Mouse (Mus musculus) heart, embryonic 14.5 days (tissue): ENCODE measurements around the gene Cd3eap. TPM values are rescaled to one million over a fixed set of nuclear protein-coding genes. Genes with fewer than 3 reads are reported as not detected.

Experiments
- ATAC-seq: fragments of 200-750 bp; cut with Nextera tagmentation; 2 replicates; pipeline ENCODE4 v1.8.0; 2017; ENCODE audit warnings: low read depth, moderate TSS enrichment; ENCODE audit not compliant: insufficient number of reproducible peaks, insufficient read depth, low FRiP score
- H3K27ac ChIP-seq, 2 experiments: fragments of 200-500 bp in 1 of 2; fragments of 300-500 bp in 1 of 2; sonication (generic) in 1 of 2; replicated peaks in 1 of 2; 2 replicates each; pipeline ENCODE4 v1.5.1; 2012 to 2014; ENCODE audit warnings: low read depth in 2 of 2, low read length in 2 of 2, control low read depth in 1 of 2, mild to moderate bottlenecking in 1 of 2, mixed read lengths in 1 of 2; ENCODE audit not compliant: control insufficient read depth in 1 of 2, insufficient read depth in 1 of 2
- H3K27me3 ChIP-seq: fragments of 300-500 bp; sonication (generic); 2 replicates; pipeline ENCODE4 v1.6.1; 2014; ENCODE audit warnings: mild to moderate bottlenecking, low read length, control low read depth; ENCODE audit not compliant: control insufficient read depth, insufficient read depth
- H3K36me3 ChIP-seq: fragments of 300-500 bp; sonication (generic); 2 replicates; pipeline ENCODE4 v1.6.1; 2014; ENCODE audit warnings: mild to moderate bottlenecking, control low read depth, low read length, mixed read lengths; ENCODE audit not compliant: control insufficient read depth, insufficient read depth
- H3K4me1 ChIP-seq, 2 experiments: fragments of 200-500 bp in 1 of 2; fragments of 300-500 bp in 1 of 2; sonication (generic) in 1 of 2; 2 replicates each; pipeline ENCODE4 v1.6.1; 2012 to 2014; ENCODE audit warnings: low read length in 2 of 2, control low read depth in 1 of 2, mixed read lengths in 1 of 2; ENCODE audit not compliant: control insufficient read depth in 2 of 2, insufficient read depth in 2 of 2
- H3K4me2 ChIP-seq: fragments of 300-500 bp; sonication (generic); 2 replicates; pipeline ENCODE4 v1.6.1; 2014; ENCODE audit warnings: mild to moderate bottlenecking, low read length
- H3K4me3 ChIP-seq, 2 experiments: fragments of 200-500 bp in 1 of 2; fragments of 300-500 bp in 1 of 2; sonication (generic) in 1 of 2; 2 replicates each; pipeline ENCODE4 v1.5.1; 2012 to 2014; ENCODE audit warnings: low read length in 2 of 2, mild to moderate bottlenecking in 2 of 2, control low read depth in 1 of 2, low read depth in 1 of 2, moderate library complexity in 1 of 2; ENCODE audit not compliant: control insufficient read depth in 1 of 2, insufficient read depth in 1 of 2
- H3K9ac ChIP-seq: fragments of 300-500 bp; sonication (generic); 2 replicates; pipeline ENCODE4 v1.6.1; 2014; ENCODE audit warnings: mild to moderate bottlenecking, low read length
- H3K9me3 ChIP-seq: fragments of 300-500 bp; sonication (generic); 2 replicates; pipeline ENCODE4 v1.6.1; 2016; ENCODE audit warnings: low read length, control low read depth; ENCODE audit not compliant: control insufficient read depth
- WGBS: fragments of 180-500 bp; shearing (Covaris S2); extraction: QIAGEN DNeasy Blood & Tissue Kit; methylation state at CpG from one replicate; pipeline ENCODE4 v1.1.7; 2014; 5-methylcytosine and 5-hydroxymethylcytosine counted together
- polyA plus RNA-seq: library from polyadenylated mRNA; unstranded; fragments of >200 nt; fragmentation: Nextera tagmentation; extraction: Ambion mirVana; gene quantifications from 2 replicates; pipeline ENCODE4 v1.2.1, GENCODE M21; 2014

Gene Cd3eap
- polyA plus RNA-seq, 1 experiment from 2014 or later: 15.7 TPM

- Histone ChIP-seq H3K36me3 (0 out of 2 replicates have a peak, but pooled peaks cover under 1% of the 10 kb centered on the region), H3K4me1 (peaks cover 38 to 47% of the 10 kb centered on the region in 2 experiments), H3K4me2 (peak overlapping the region; percentile 74), H3K9me3 (no peaks in the 10 kb centered on the region), H3K4me3 (peak overlapping the region; percentile 44 to 55), H3K9ac (peak overlapping the region; percentile 69), H3K27ac (peak overlapping the region; percentile 94 to 99), H3K27me3 (no peaks in the 10 kb centered on the region)
- WGBS: under 1% methylated on average over 41 of the region's 41 CpGs
- peak; percentile 83 for ATAC-seq
Observed at GRCm38 (mm10) chr7:19341761-19342409, 17.4 kb downstream of the Cd3eap start.

GRCm38 (mm10) chr7:19341250-19341649 lies 18.0 kb downstream of the Cd3eap start:
- Histone ChIP-seq H3K4me3 (peak overlapping the region; percentile 44 to 55), H3K4me1 (peaks cover 39 to 49% of the 10 kb centered on the region in 2 experiments), H3K27ac (peak overlapping the region; percentile 94 to 99), H3K9me3 (no peaks in the 10 kb centered on the region), H3K9ac (peak overlapping the region; percentile 69), H3K27me3 (no peaks in the 10 kb centered on the region), H3K4me2 (peak overlapping the region; percentile 74), H3K36me3 (0 out of 2 replicates have a peak, but pooled peaks cover 2% of the 10 kb centered on the region)
- WGBS: 11% methylated on average over 10 of the region's 10 CpGs
- no peak for ATAC-seq

DNA sequence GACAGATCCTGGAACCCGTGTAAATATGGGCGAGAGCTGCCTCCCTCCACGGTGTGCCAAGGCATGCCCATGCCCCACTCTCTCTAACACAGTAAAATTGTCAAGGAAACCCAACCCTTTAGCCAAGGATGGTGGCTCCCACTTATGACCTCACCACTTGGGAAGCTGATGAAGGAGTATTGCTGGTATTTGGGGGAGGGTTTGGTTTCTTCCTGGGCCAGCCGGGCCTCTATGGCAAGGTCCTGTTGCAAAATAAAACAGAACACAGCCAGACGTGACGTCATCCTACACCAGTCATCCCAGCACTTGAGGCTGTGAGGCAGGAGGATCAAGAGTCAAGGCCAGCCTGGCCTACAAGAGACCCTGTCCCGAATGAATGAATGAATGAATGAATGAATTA lies 20.7 kb downstream of the Cd3eap start:
- Histone ChIP-seq H3K4me1 (peaks cover 36 to 40% of the 10 kb centered on the region in 2 experiments), H3K9me3 (no peaks in the 10 kb centered on the region), H3K4me2 (no peak overlapping the region), H3K27ac (peak overlapping the region in 1 of 2 experiments; percentile 35; a peak in 1 of 4 replicates), H3K4me3 (no peak overlapping the region), H3K9ac (no peak overlapping the region), H3K36me3 (0 out of 2 replicates have a peak, but pooled peaks cover 2% of the 10 kb centered on the region), H3K27me3 (no peaks in the 10 kb centered on the region)
- WGBS: 46% methylated on average over 7 of the region's 7 CpGs
- no peak for ATAC-seq

GRCm38 (mm10) chr7:19338060-19338459 lies 21.2 kb downstream of the Cd3eap start:
- WGBS: 25% methylated on average over 2 of the region's 2 CpGs
- H3K9ac ChIP-seq: no peak overlapping the region
- peaks cover 32 to 35% of the 10 kb centered on the region in 2 experiments for H3K4me1 ChIP-seq
- peak overlapping the region in 1 of 2 experiments; percentile 35; a peak in 2 of 4 replicates for H3K27ac ChIP-seq
- no peaks in the 10 kb centered on the region for H3K9me3 ChIP-seq
- H3K4me2 ChIP-seq: no peak overlapping the region
- H3K27me3 ChIP-seq: no peaks in the 10 kb centered on the region
- 0 out of 2 replicates have a peak, but pooled peaks cover 2% of the 10 kb centered on the region for H3K36me3 ChIP-seq
- no peak for ATAC-seq
- no peak overlapping the region for H3K4me3 ChIP-seq

- Histone ChIP-seq H3K4me3 (no peak overlapping the region), H3K9me3 (no peaks in the 10 kb centered on the region), H3K9ac (peak overlapping the region; percentile 41; the same call in 1 of the 2 replicates), H3K36me3 (0 out of 2 replicates have a peak, but pooled peaks cover 2% of the 10 kb centered on the region), H3K27ac (peak overlapping the region in 1 of 2 experiments; percentile 47; a peak in 1 of 4 replicates), H3K27me3 (no peaks in the 10 kb centered on the region), H3K4me1 (peaks cover 32% of the 10 kb centered on the region in 2 experiments), H3K4me2 (no peak overlapping the region)
- ATAC-seq: no peak
- WGBS: 50% methylated on average over 10 of the region's 10 CpGs
Observed at GRCm38 (mm10) chr7:19337122-19337521, 22.2 kb downstream of the Cd3eap start.

DNA sequence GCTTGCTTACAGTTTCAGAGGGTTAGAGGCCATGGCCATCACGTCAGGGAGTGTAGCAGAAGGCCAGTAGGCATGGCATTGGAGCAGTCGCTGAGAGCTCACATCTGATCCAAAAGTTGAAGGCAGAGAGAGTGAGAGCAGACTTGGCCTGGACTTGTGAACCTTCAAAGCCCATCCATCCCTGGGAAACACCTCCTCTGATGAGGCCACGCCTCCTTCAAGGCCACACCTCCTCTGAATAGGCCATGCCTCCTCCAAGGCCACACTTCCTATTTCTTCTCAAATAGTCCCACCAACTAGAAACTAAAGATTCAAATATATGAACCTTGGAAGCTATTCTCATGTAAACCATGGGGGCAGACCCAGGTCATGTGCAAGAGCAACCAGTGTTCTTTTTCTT lies 23.7 kb downstream of the Cd3eap start:
- ATAC-seq: no peak
- H3K9ac ChIP-seq: no peak overlapping the region
- peaks cover 24 to 27% of the 10 kb centered on the region in 2 experiments for H3K4me1 ChIP-seq
- 0 out of 4 replicates have a peak overlapping the region, but pooled peaks of 1 of the 2 experiments have one; percentile 1 for H3K27ac ChIP-seq
- 47% methylated on average over 3 of the region's 3 CpGs for WGBS
- no peaks in the 10 kb centered on the region for H3K27me3 ChIP-seq
- no peak overlapping the region for H3K4me2 ChIP-seq
- no peak overlapping the region for H3K4me3 ChIP-seq
- no peaks in the 10 kb centered on the region for H3K9me3 ChIP-seq
- 0 out of 2 replicates have a peak, but pooled peaks cover 2% of the 10 kb centered on the region for H3K36me3 ChIP-seq

GRCm38 (mm10) chr7:19332709-19333352 lies 26.5 kb downstream of the Cd3eap start:
- Histone ChIP-seq H3K4me1 (peaks cover 17 to 23% of the 10 kb centered on the region in 2 experiments), H3K9me3 (0 out of 2 replicates have a peak, but pooled peaks cover 4% of the 10 kb centered on the region)
- WGBS: 0% methylated on average over 52 of the region's 52 CpGs

More at GRCm38 (mm10) chr7:19332709-19333352, 26.5 kb downstream of the Cd3eap start:
- H3K27me3 ChIP-seq: no peaks in the 10 kb centered on the region
- peak overlapping the region; percentile 90 to 91 for H3K27ac ChIP-seq
- H3K9ac ChIP-seq: peak overlapping the region; percentile 86
- peak overlapping the region; percentile 76 for H3K4me2 ChIP-seq
- H3K36me3 ChIP-seq: 0 out of 2 replicates have a peak, but pooled peaks cover 2% of the 10 kb centered on the region
- peak; percentile 75 for ATAC-seq
- H3K4me3 ChIP-seq: peak overlapping the region; percentile 60 to 79
